Mouse (Mus musculus) intestine, postnatal 0 days (tissue): ENCODE measurements at regions not wholly inside any gene's neighbourhood (a gene's known extent, or its start where the extent isn't known, plus 50 kb on each side); places are given as distances from the start of the nearest gene placed in this dataset.
A peak's percentile ranks its signal among the peaks of the same experiment; 100 is the strongest.

ENCODE experiments used
- ATAC-seq: fragments of 200-750 bp; cut with Nextera tagmentation; 2 replicates; pipeline ENCODE4 v1.8.0; 2017; ENCODE audit warnings: mild to moderate bottlenecking, moderate TSS enrichment, moderate library complexity
- H3K27ac ChIP-seq: fragments of 300-500 bp; sonication (generic); 2 replicates; pipeline ENCODE4 v1.5.1; 2014; ENCODE audit warnings: mild to moderate bottlenecking, low read depth, low read length, moderate library complexity
- H3K27me3 ChIP-seq: fragments of 300-500 bp; sonication (generic); replicated peaks from 2 replicates; pipeline ENCODE4 v1.6.1; 2014; ENCODE audit warnings: low read length, mixed read lengths; ENCODE audit not compliant: control insufficient read depth, insufficient read depth
- H3K36me3 ChIP-seq: fragments of 300-500 bp; sonication (generic); 2 replicates; pipeline ENCODE4 v1.6.1; 2014; ENCODE audit warnings: mild to moderate bottlenecking, moderate library complexity; ENCODE audit not compliant: control insufficient read depth, insufficient read depth
- H3K4me1 ChIP-seq: fragments of 300-500 bp; sonication (generic); replicated peaks from 2 replicates; pipeline ENCODE4 v1.6.1; 2014; ENCODE audit warnings: antibody characterized with exemption, low read length, mixed read lengths; ENCODE audit not compliant: control insufficient read depth, insufficient read depth
- H3K4me2 ChIP-seq: fragments of 300-500 bp; sonication (generic); replicated peaks from 2 replicates; pipeline ENCODE4 v1.6.1; 2014; ENCODE audit warnings: low read depth, mild to moderate bottlenecking, moderate library complexity
- H3K4me3 ChIP-seq: fragments of 300-500 bp; sonication (generic); 2 replicates; pipeline ENCODE4 v1.5.1; 2014; ENCODE audit warnings: low read depth, low read length
- H3K9ac ChIP-seq: fragments of 300-500 bp; sonication (generic); 2 replicates; pipeline ENCODE4 v1.6.1; 2014; ENCODE audit warnings: mild to moderate bottlenecking, low read depth, low read length
- H3K9me3 ChIP-seq: fragments of 300-500 bp; sonication (generic); 2 replicates; pipeline ENCODE4 v1.6.1; 2016; ENCODE audit warnings: mixed run types; ENCODE audit not compliant: control insufficient read depth
- CTCF ChIP-seq: sonication (generic); IDR thresholded peaks from 2 replicates; pipeline ENCODE4 v1.5.1; 2016; ENCODE audit warnings: low read depth, mild to moderate bottlenecking, control low read depth, antibody characterized with exemption, moderate library complexity
- WGBS: fragments of 180-500 bp; shearing (Covaris S2); extraction: QIAGEN DNeasy Blood & Tissue Kit; methylation state at CpG from one replicate; pipeline ENCODE4 v1.1.7; 2014; 5-methylcytosine and 5-hydroxymethylcytosine counted together

DNA sequence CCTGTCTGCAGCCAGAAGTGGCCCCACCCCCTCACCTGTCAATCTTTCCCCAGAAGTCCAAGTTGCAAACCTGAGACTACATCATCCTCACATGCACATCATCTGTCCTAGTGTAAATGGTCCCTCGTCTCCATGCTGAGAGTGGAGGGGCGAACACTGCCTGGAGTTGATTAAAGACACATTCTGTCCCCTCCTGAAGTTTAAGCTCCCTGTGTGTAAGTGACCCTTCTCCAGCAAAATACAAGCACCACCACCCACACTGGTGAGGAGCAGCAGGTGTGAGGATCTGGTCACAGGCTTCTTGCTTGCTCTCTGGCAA lies 252.6 kb downstream of the Pax3 start:
- Histone ChIP-seq H3K4me2 (no peak overlapping the region), H3K4me3 (no peak overlapping the region), H3K27me3 (no peaks in the 10 kb centered on the region), H3K27ac (no peak overlapping the region), H3K9ac (no peak overlapping the region), H3K4me1 (no peaks in the 10 kb centered on the region), H3K9me3 (no peaks in the 10 kb centered on the region), H3K36me3 (no peaks in the 10 kb centered on the region)
- no peak for ATAC-seq
- no peak for TF ChIP-seq CTCF
- WGBS: 87% methylated on average over 2 of the region's 2 CpGs

DNA sequence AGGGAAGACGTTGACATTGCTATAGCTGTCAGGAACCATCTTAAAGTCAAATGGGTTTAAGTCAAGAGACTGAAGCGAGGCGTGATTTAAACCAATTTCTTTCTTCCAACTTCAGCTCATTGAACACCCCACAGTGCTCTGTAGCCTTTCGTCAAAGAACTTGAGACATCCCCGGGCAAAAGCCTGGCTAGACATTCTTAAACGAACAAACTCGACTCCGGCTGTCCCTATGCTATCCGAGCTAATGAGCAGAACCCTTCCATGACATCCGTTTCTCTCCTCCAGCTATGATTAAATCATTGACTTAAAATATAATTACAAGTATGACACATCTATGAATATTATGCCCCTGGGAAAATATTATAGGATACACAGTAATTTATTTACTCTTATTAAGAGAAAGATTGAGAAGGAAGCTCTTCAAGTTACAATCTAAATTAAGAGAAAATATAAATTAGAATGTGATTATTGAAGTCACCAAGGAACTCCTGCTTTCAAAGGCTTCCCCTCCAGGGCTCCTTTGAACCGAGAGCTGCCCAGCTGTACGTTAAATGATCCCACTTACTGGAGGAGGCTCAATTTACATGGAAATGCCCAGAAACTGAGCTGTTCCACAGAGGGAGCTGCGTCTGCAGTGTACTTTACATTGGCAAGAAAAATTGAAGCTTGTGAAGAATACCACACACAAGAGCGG lies 253.2 kb downstream of the Pax3 start:
- WGBS: 77% methylated on average over 14 of the region's 14 CpGs
- H3K9ac ChIP-seq: no peak overlapping the region
- no peak for TF ChIP-seq CTCF
- no peak overlapping the region for H3K4me3 ChIP-seq
- no peaks in the 10 kb centered on the region for H3K9me3 ChIP-seq
- no peaks in the 10 kb centered on the region for H3K36me3 ChIP-seq
- no peak overlapping the region for H3K27ac ChIP-seq
- no peaks in the 10 kb centered on the region for H3K27me3 ChIP-seq
- no peak for ATAC-seq
- H3K4me2 ChIP-seq: no peak overlapping the region
- H3K4me1 ChIP-seq: no peaks in the 10 kb centered on the region

DNA sequence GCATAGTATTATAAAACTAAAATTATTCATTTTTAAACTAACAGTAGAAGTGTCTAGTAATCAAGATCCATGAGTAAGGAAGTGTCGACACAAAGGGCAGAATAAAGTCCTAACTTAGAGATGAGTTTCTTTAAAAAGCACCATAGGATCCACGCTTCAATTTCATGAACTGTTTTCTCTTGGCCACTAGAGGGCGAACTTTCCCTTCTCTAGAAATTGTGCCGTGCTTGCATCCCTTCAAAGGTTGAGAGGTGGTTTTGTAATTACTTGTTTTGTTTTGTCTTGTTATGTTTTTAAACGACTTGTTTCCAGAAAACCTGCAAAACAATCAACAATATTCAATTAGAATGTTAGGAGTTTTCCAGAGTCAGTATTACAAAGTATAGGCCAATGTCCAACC lies 253.8 kb downstream of the Pax3 start:
- H3K27me3 ChIP-seq: no peaks in the 10 kb centered on the region
- peak; percentile 83 for TF ChIP-seq CTCF
- no peak overlapping the region for H3K4me3 ChIP-seq
- H3K4me2 ChIP-seq: no peak overlapping the region
- ATAC-seq: no peak
- no peaks in the 10 kb centered on the region for H3K9me3 ChIP-seq
- no peak overlapping the region for H3K27ac ChIP-seq
- no peaks in the 10 kb centered on the region for H3K36me3 ChIP-seq
- no peak overlapping the region for H3K9ac ChIP-seq
- WGBS: 2% methylated on average over 5 of the region's 5 CpGs
- no peaks in the 10 kb centered on the region for H3K4me1 ChIP-seq

DNA sequence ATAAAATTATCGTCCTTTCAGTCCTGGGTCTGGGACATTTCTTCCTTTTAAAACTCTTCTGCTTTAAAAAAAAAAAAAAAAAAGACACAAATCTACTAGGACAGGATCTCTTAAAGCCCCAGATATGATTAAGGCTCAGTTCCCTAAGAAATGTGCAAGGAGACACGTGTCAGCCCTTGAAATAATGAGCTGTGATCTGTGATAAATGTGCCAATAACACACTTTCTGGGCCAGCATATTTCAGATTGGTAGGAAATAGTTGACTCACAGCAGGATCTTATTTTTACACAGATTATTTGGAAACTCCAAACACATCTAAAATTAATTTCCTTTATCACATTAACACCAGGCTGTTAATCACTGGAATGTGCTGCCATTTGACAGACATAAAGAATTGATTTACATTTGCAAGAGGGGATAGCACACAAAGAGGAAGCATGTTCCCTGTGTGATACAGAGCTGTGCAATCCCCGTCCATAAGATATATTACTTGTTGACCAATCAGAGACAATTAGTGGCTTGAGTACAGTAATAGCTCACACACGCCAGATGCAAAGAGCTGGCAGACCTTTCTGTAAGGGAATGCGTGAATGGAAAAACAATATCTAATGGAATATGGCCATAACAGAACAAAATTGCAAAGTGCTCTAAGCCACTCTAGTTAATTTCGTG lies 263.7 kb downstream of the Pax3 start:
- no peaks in the 10 kb centered on the region for H3K4me1 ChIP-seq
- no peak for ATAC-seq
- 45% methylated on average over 6 of the region's 6 CpGs for WGBS
- no peak for TF ChIP-seq CTCF
- no peaks in the 10 kb centered on the region for H3K36me3 ChIP-seq
- H3K27ac ChIP-seq: no peak overlapping the region
- H3K4me3 ChIP-seq: no peak overlapping the region
- no peak overlapping the region for H3K9ac ChIP-seq
- no peaks in the 10 kb centered on the region for H3K27me3 ChIP-seq
- H3K9me3 ChIP-seq: no peaks in the 10 kb centered on the region
- no peak overlapping the region for H3K4me2 ChIP-seq

DNA sequence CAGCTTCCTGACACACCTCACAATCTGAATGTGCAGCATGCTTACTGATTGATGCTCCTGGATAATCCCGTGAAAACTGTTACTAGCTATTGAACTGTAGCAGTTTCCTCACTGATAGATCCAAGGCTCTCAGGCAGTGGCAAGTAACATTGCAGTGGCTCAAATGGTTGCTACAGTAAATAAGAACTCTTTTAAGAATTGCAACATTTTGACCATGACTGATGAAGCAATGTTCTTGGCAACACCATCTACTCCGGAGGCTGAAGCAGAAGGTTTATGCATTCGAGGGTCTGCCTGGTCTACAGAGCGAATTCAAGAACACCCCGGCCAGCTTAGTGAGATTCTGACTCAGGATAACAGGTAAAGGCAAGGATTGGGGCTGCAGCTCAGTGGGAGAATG lies 264.7 kb downstream of the Pax3 start:
- Histone ChIP-seq H3K4me3 (no peak overlapping the region), H3K27ac (no peak overlapping the region), H3K9me3 (no peaks in the 10 kb centered on the region), H3K9ac (no peak overlapping the region), H3K4me2 (no peak overlapping the region), H3K4me1 (no peaks in the 10 kb centered on the region), H3K27me3 (no peaks in the 10 kb centered on the region), H3K36me3 (no peaks in the 10 kb centered on the region)
- no peak for TF ChIP-seq CTCF
- 83% methylated on average over 5 of the region's 5 CpGs for WGBS
- ATAC-seq: no peak

DNA sequence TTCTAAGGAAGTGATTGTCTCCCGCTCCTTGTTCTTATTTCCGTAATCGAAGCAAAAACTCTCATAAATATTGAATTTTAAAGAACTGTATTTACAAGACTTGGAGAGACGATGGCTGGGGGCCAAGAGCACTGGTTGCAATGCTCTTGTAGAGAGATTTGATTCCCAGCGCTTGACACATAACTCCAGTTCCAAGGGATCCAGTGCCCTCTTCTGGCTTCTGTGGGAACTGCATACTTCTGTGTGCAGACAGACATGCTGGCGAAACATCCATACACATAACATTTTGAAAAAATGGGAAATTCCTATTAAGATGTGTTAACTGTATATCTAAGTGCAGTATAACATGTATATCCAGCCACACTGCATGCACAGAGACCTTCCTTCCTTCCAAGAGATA lies 266.3 kb downstream of the Pax3 start:
- Histone ChIP-seq H3K4me2 (no peak overlapping the region), H3K4me3 (no peak overlapping the region), H3K27ac (no peak overlapping the region), H3K9ac (no peak overlapping the region), H3K9me3 (no peaks in the 10 kb centered on the region), H3K36me3 (no peaks in the 10 kb centered on the region), H3K4me1 (no peaks in the 10 kb centered on the region), H3K27me3 (no peaks in the 10 kb centered on the region)
- ATAC-seq: no peak
- WGBS: 88% methylated on average over 6 of the region's 6 CpGs
- TF ChIP-seq CTCF: peak; percentile 46
